Mouse (Mus musculus): ENCODE data around the gene Erbb4.

Gene Erbb4

DNA sequence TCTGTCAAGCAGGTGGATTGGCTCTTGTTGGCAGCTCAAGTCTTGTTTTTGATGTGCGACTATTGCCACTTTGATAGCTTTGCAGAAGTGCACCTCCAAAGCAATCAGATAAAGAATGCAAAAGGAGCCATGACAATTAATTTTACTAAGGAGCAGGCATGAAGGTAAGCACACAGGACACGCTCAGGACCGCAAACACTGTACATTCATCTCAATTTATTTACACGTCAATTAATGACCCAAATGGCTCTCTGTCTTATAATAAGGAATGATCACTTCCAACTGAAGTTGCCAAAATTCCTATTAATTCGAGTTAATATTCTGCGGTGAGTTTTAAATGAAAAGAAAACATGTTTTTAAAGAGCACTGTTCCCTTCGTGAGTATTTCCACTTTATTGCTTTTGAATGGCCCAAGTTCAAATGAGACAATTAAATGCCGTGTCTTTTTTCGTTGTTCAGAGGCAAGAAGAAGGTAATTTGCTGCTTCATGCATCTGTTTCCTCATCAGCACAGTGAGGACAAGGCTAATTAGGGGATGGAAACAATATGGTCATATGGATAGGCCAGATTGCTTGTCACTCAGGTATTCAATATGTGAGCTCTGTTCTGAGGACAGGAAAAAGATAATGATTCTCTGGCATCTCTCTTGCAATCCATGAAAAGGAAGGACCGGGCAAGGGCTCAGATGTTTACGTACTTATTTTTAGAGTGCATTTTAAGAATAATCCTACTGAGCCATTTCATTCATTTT lies 61.5 kb downstream of the Erbb4 start:
- ATAC-seq (ENCODE audit: insufficient number of reproducible peaks, low FRiP score, low TSS enrichment), result no peak

DNA sequence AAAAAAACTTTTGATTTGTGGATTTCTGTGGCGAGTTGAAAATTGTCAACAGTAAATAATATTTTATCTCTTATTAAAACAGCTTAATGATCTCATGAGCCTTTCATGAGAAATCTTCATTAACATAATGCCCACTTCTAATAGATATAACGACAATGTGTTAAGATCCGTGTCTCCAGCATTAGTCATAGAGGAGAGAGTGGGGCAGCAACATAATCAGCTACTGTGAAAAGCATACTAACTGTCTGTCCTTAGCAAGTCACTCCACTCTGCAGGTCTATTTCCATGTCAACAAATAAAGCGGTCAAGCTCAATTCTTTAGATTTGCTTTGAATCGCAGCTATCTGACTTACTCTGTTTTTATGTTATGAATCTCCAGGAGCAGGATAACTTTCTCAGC lies 80.0 kb downstream of the Erbb4 start:
- no peak for ATAC-seq (ENCODE audit: insufficient number of reproducible peaks, low FRiP score, low TSS enrichment)

DNA sequence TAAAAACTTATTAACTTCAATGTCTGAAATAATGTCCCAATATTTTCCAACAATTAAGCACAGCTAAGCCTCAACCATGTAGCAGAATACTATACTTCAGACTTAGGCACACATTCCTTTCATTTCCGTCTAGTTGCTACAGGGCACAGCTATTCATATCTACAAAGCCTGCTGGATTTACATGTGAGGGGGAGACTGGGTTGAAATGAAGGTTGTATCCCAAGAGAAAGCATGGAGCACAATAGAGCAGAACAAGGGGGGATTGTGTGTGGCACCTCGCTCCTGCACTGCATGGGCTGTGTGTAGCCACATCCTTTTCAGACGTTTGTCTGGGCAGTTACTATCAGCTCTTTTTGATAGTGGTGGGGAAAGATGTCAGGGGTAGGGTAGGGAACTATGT lies 83.0 kb downstream of the Erbb4 start:
- ATAC-seq (ENCODE audit: insufficient number of reproducible peaks, low FRiP score, low TSS enrichment), result peak; percentile 31; the same call in 1 of the 2 replicates

DNA sequence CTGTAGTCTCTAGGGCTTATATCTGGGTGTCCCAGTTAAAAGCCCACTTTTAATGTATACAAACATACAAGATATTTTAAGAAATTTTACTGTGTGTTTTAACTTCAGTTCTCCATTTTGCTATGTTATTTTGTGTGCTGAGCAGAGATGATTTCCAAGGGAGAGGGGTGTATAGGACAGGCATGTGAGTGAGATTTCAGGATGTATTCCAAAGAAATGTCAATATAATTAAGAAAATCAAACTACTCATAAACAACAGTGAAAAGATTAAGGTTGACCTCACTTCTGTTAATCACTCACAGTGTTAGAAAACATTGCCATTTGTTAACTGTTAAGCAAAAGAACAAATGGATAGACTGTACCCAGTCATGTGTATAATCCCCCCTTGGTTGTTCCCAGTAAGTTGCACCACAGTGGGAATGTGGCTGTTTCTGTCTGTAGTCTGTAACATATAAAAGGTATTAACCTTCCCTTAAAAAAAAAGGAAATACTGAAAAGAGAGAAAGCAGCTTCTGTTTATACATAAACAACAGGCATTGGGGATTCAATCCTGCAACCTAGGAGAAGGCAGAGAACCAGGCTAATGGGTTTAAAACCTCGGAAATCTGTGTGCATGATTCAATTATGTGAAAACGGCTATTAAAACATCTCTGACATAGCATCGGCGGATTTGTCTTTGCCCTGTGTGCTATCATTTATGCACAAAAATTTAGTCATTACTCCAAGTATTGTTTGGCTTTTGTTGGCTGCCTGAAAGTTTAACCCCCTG lies 84.5 kb downstream of the Erbb4 start:
- ATAC-seq (ENCODE audit: insufficient number of reproducible peaks, low FRiP score, low TSS enrichment), result no peak

DNA sequence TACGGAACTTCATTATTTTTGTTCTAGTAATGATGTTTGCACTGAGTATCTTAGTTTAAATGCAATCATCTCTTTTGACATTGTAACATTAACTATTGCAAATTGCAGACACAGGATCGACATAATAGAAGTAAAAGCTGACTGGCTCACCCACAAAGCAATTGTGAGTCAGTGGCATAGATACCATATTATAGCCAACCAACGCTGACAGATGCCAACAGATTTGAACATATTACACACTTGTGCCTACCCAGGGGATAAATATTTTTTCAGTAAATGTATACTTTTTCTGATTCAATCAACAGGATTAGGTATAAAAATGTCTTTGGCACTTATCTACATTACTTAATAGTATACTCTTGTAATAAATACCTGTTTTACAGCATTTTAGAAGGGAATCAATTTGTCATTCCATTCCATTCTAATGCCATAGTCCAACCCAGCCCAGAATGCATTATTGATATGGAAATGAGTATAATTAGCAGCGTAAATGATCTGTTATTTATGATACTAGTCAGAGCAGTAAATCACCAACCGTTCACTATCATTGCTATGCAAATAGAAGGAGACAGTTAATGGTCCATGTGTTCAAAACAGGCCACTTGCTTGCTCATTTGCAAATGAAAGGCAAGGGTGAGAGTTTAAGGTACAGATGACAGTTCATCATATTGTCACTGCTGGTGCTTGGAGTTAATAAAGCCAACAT lies 97.9 kb downstream of the Erbb4 start:
- no peak for ATAC-seq (ENCODE audit: insufficient number of reproducible peaks, low FRiP score, low TSS enrichment)

DNA sequence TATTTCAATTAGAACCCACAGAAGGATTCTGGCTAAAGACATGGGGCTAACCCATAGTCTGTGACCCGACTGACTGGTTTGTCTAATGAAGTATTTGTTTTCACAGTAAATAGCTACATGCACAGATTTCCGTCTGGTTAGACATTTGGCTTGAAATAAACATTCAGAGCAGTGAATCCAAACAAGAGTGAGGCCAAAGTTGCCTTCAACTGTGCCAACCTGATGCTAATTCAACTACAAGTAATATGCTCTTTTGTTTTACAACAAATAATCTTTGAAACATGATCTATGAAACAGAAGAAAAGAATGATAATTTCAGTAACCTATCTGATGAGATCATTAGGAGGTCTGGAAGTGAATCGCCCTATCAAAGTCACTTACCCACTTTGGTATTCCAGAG lies 106.5 kb downstream of the Erbb4 start:
- no peak for ATAC-seq (ENCODE audit: insufficient number of reproducible peaks, low FRiP score, low TSS enrichment)

DNA sequence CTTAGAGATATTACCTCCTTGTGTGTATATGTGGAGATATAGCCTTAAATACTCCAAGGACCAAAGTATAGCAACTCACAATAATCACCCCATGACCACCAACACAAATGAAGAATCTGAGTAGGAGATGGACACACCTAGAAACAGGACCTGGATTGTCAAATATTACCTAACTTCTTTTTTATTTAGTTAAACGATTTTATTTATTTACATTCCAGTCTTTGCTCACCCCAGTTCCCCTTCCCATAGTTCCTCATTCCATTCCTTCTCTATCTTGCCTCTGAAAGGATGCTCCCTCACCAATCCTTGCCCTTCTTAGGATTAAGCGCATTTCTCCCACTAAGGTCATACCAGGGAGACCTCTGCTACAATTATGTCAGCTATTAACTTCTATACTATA lies 128.6 kb downstream of the Erbb4 start:
- ATAC-seq (ENCODE audit: insufficient number of reproducible peaks, low FRiP score, low TSS enrichment), result no peak

DNA sequence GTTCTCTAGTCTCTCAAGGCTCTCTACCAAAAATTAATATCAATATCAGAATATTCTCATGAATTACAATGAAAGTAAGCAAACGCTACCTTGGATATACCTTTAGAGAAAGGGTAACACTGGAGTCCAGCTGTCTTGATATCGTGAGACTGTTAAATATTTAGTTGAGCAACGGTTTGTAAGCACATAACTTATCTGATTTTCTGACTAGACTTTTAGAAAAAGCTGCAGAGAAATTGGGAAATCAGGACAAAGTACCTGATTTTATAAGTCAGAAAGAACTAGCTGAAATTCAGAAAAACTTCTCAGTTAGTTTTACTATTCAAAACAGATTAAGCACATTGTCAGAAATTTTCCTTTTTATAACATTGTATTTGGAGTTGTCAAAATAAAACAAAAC lies 129.3 kb downstream of the Erbb4 start:
- no peak for ATAC-seq (ENCODE audit: insufficient number of reproducible peaks, low FRiP score, low TSS enrichment)

DNA sequence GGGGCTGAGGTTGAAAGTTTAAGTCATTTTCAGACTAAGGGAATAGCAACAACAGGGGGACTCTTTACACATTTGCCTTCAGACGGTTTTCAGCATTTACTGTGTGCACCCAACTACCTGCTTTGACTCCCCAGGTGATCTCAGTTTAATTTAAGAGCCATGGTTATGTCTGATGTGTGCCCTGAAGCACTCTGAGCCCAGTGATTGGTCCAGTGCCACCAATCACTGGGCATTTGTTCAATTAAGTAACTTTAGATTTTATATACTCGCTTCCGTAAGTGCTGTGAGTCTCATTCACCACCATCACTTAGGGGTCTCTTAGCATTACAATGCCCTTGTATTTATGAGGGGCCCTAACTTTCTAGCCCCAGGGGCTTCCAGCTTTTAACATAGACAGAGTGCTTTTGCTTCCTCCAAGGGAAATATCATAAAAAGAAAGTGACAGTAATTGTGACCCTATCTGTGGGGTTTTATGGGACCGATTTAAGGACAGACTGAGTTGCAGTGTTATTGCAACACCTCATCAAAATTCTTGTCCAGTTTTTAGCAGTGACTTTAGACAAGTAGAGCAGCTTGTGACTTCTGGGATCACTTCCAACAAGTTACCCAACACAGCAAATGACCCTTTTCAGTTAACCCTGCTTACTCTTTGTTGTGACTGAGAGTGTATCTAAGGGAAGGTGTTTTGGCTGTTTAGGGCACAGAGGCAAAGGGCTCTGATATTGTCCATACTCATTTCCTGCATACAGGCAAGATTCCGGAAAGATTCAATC lies 134.3 kb downstream of the Erbb4 start:
- peak; percentile 49; the same call in 1 of the 2 replicates for ATAC-seq (ENCODE audit: insufficient number of reproducible peaks, low FRiP score, low TSS enrichment)

DNA sequence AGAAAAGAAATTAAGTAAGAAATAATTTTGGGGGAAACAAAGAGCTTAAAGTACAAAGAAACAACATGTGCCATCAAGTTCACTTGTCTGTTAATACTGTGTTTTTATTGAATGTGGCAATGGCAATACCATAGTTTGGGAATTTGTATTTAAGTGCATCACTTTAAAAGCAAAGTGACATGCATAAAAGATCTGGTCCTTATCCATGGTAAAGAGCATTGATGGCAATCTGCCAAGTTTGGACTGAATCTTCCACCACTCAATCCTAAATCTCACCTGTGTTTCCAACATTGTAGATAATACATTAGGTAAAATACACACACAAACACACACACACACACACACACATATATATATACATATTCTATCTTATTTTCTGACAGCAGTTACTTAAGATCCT lies 143.7 kb downstream of the Erbb4 start:
- ATAC-seq (ENCODE audit: insufficient number of reproducible peaks, low FRiP score, low TSS enrichment), result no peak

DNA sequence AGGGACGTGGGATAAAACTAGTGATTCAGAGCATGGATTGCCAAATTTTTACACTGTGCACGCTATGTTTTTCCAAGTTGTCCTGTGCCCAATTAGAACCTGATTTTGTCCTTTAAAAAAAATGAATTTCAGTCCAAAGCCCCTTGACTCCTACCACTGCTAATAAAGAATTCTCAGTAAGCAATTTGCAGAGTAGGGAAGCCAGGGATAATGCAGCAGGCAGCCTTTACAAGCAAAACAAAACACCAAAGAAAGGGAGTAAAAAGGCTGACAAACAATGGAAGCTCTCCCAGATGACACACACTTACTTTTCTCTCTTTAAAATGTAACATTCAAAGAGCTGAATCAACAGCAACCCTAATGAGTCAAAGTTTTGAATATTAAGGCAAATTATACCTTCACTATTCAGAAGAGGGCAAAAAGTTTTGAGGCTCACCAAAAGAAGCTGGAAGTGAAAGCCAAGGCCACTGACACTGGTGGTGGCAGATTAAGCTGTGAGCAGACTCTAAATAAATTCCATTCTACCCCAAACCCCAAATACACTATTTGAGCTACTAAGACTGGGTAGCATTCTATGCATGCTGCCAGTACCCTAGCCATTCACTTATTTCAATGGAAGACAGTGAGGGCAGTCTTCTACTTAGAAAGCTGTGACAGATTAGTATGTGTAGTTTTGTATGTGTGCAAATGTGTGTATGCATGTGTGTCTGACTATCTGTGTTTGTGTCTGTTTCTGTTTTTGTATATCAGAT lies 146.3 kb downstream of the Erbb4 start:
- ATAC-seq (ENCODE audit: insufficient number of reproducible peaks, low FRiP score, low TSS enrichment), result no peak

DNA sequence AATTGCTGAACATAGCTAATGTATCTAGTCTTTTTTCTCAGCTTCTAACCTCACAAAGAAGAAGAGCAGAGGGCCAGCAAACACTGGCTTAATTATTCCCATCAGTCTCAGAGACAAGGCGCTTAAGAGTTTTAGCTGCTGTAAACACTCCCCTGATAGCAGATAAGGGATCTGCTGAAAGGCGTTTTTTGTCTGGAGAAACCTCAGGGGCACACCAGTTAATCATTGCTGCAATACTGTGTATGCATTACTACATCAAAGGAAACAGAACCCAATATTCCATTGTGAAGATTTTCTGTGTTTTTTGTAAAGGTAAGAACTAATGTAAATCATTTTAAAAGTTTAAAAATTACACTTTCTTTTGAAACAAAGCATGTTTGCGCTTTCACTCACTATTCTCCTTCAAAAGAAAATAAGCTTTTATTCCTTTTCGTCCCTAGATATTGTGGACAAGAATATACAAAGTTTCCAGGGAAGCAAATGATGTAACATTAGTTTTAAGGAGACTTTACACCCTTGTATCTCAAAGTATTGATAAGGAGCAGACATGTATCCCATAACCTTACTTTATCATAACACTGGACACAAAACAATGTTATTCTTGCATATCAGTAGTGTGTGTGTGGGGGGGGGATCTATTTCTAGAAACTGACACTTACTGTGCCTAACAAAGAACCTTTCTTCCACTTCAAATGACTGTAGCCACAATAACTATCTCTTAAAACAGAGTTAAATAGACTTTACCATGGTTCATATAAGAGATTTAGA lies 150.9 kb downstream of the Erbb4 start:
- ATAC-seq (ENCODE audit: insufficient number of reproducible peaks, low FRiP score, low TSS enrichment), result no peak

DNA sequence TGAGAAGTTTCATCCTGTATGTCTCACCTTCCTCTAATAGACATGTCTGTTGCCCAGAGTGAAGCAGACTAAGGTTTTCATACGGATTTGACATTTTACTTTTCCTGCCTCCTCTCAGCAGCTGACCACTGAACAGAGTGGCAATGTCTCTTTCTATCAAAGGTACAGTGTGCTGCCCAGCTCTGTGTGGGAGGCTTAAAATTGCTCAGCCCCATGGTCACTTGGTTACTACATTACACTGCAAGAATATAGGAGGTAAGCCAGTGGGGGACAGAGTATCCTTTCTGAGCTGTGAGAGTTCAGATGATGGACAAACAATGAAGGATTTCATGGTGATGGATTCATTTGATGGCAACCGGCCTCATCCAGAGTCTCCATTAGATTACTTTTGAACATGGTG lies 152.4 kb downstream of the Erbb4 start:
- no peak for ATAC-seq (ENCODE audit: insufficient number of reproducible peaks, low FRiP score, low TSS enrichment)

DNA sequence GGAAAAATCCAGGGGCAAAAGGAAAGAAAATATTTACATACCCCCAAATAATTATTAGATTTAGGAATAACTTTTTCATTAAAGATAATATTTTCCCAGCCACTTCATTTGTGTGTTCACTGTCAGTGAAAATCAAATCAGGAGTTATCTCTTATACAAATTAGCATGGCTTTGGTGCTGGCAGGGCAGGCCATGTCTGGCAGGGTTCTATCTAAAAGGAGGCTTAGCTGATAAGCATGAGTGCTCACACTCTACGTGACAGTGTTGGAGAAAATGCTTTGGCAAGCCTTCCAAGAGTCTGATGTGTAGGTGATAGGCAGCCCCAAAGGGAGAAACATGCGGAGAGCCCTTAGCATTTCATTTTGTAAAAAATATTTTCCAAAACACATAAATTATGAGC lies 164.7 kb downstream of the Erbb4 start:
- ATAC-seq (ENCODE audit: insufficient number of reproducible peaks, low FRiP score, low TSS enrichment), result no peak

DNA sequence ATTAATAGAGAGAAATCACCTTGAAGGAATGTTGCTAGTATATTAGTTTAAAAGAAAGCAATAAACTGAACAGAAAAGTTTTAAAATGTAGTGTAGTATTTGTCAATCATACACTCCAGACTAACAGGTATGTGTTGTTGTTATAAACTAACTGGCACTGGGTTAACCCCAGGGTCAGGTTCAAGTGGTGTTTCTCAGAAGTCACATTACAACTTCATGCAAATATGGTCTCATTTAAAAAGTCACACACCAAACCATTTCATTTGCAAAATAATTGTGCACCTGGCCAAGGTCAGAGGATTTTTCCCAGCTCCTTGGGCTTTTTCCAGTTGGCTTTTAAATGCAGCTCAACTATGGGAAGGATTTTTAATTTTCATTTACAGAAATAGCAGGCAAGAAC lies 173.1 kb downstream of the Erbb4 start:
- ATAC-seq (ENCODE audit: insufficient number of reproducible peaks, low FRiP score, low TSS enrichment), result no peak

DNA sequence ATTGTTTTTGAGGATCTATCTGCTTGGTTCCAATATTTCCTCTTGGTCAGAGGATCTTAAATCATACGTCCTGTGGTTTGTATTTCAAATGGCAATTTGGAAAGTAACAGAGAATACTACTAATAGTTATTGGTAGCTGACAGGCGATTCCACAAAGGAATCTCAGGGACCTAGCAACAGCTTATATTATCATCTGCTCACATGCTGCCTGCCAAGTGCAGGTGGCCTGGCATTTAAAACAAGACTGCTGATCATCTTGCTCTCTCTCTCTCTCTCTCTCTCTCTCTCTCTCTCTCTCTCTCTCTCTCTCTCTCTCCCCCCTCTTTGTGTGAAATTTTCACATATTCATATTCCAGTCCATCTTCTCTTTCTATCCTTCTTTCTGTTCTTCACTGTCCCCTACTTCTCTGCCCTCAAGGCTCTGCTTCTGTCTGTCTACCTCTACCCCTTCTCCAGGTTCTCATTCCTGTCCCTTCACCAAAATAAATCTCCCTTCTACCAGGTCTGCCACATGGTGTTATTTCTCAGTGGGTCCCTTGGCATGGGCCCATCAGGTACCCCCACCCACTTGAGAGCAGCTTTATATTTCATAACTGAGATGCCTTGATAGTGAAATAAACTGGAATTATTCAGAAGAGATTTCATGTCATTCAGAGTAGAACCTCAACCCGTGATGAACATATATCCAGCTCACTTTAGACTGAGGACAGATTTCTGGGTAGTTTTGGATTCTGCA lies 174.4 kb downstream of the Erbb4 start:
- ATAC-seq (ENCODE audit: insufficient number of reproducible peaks, low FRiP score, low TSS enrichment), result peak; percentile 82

DNA sequence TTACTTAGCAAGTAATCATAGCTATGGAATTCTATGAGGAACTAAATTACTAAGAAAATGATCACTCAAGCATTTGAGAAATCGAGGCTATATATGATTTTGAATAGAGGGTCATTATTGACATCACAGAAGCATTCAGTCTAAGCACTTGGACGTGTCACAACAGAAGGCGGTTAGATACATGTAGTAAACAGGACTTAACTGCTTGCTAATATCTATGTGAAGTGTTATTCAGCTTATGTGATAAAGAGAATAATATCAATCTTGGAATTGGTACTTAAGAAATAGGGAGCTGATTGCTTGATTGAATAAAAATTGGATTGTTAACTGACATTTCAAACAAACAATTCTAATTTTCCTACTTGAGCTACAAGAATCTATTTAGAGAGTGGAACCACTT lies 190.0 kb downstream of the Erbb4 start:
- ATAC-seq (ENCODE audit: insufficient number of reproducible peaks, low FRiP score, low TSS enrichment), result no peak

DNA sequence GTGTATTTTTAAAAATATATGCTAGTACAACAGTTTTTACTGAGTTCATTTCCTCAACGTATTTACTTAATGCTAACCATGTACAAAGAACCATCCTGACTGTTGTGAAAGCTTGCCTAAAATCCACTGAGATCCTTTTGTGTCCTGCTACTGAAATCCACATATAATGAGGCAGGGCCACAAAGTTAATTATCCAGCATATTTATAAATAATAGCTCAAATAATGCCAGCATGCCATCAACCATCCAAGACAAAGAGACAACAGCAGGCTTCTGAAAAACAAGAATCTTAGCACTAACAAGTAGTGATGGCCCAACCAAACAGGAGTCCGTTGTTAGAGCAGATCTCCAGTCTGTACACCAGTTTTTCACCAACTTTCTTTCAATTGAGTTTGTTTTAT lies 215.8 kb downstream of the Erbb4 start:
- ATAC-seq (ENCODE audit: insufficient number of reproducible peaks, low FRiP score, low TSS enrichment), result no peak

DNA sequence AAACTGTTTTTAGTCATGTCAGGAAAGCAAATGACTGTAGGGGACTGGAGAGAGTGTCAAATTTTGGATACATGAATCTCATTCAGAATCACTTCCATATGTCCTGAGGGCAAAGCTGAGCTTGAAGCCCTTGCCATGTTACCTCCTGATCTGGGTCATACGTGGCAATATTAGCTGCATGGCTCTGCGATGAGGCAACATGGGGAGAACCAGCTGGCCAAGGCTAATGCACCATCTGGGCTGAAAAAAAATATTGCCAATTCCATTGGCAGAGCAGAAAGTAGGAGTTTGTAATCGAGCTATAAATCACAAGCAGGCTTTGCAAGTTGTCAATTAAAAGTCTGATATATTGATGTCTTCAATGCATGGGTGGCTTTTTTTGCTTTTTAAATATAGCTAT lies 221.0 kb downstream of the Erbb4 start:
- ATAC-seq (ENCODE audit: insufficient number of reproducible peaks, low FRiP score, low TSS enrichment), result peak; percentile 100

All from cerebellum, adult (tissue).